Mouse (Mus musculus): Measurements from ENCODE around the gene Rd3.

DNA sequence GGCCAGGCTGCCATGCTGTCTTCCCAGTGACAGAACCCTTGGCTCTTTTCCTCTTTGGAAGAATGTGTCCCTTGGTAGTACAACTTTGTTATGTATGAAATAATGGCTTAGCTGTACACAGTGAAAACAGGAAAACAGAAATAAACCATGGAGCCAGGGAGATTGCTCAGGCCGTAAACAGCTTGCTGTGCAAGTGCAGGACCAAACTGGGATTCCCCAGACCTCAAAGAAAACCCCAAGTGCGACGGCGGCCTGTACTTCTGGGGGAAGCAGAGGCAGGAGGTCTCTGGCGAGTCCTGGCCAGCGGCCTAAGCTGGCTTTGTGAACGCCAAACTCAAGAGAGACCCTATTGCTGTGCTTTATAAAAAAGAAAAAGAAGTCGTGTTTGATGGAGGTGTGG lies 28.6 kb upstream of the Rd3 start:
- no peak for TF ChIP-seq NRF1 (IDR thresholded peaks at IDR 0.05; ENCODE audit: low read depth, low read length)
- no peak for TF ChIP-seq CTCF (conservative IDR thresholded peaks at IDR 0.05 in 1 of 2, IDR thresholded peaks at IDR 0.05 in 1 of 2; ENCODE audit: low read depth in 2 of 2, low read length in 2 of 2)
- TF ChIP-seq MAZ (IDR thresholded peaks at IDR 0.05; ENCODE audit: low read depth, low read length) = 0 out of 2 replicates have a peak, but pooled peaks have one; percentile 18
- TF ChIP-seq SMC3 (IDR thresholded peaks at IDR 0.05; ENCODE audit: low read depth, low read length) = no peak
- no peak for TF ChIP-seq MAX (IDR thresholded peaks at IDR 0.05; ENCODE audit: low read length)
- TF ChIP-seq ELF1 (IDR thresholded peaks at IDR 0.05; ENCODE audit: low read depth, low read length) = no peak
- peak; percentile 59 for TF ChIP-seq EP300 (IDR thresholded peaks at IDR 0.05; ENCODE audit: low read length)
- TF ChIP-seq POLR2AphosphoS2 (IDR thresholded peaks at IDR 0.05; ENCODE audit: low read depth, low read length) = no peak

All from CH12.LX (cell line).